Mouse (Mus musculus) kidney, adult 2 months (tissue): Measurements from ENCODE around the gene Zfp618.

Experiments used
- CTCF ChIP-seq: fragments of 200-500 bp; conservative IDR thresholded peaks from 2 replicates; pipeline ENCODE4 v1.5.1; 2011; ENCODE audit warnings: low read depth, mild to moderate bottlenecking, control low read depth, low read length, moderate library complexity, mixed read lengths; ENCODE audit not compliant: insufficient read depth, insufficient read length
- POLR2A ChIP-seq: fragments of 200-500 bp; IDR thresholded peaks from one replicate; pipeline ENCODE4 v1.6.1; 2011; ENCODE audit warnings: low read depth, low read length, control low read depth

GRCm38 (mm10) chr4:62983556-62983955 lies 18.2 kb downstream of the Zfp618 start:
- TF ChIP-seq CTCF (no peak), POLR2A (no peak)
